Mouse (Mus musculus): Measurements from ENCODE around the gene Matn4. TPM values are rescaled to one million over a fixed set of nuclear protein-coding genes. Genes with fewer than 3 reads are reported as not detected.
"Not testable (repeated sequence)": the region's sequence is repeated elsewhere in the genome, so short reads cannot be mapped to it uniquely, and the experiment has no call there.

Gene Matn4
- polyA plus RNA-seq, 1 experiment: not detected

- Histone ChIP-seq H3K9me3 (ENCODE audit: control insufficient read depth, low read length) (no peaks in the 10 kb centered on the region), H3K36me3 (ENCODE audit: control insufficient read depth) (no peaks in the 10 kb centered on the region), H3K4me1 (ENCODE audit: control insufficient read depth) (no peaks in the 10 kb centered on the region), H3K27me3 (ENCODE audit: control insufficient read depth) (no peaks in the 10 kb centered on the region), H3K4me3 (replicated peaks) (no peak overlapping the region)
- no peak for TF ChIP-seq GATA1 (IDR thresholded peaks at IDR 0.05; ENCODE audit: low read length)
- TF ChIP-seq TAL1 (IDR thresholded peaks at IDR 0.05; ENCODE audit: low read length): no peak
Measured at GRCm38 (mm10) chr2:164352697-164353096, 52.3 kb downstream of the Matn4 start.

GRCm38 (mm10) chr2:164348980-164349379 is 56.0 kb downstream of the Matn4 start:
- H3K27me3 ChIP-seq (ENCODE audit: control insufficient read depth): no peaks in the 10 kb centered on the region
- no peaks in the 10 kb centered on the region for H3K4me1 ChIP-seq (ENCODE audit: control insufficient read depth)
- H3K9me3 ChIP-seq (ENCODE audit: control insufficient read depth, low read length): no peaks in the 10 kb centered on the region
- no peaks in the 10 kb centered on the region for H3K36me3 ChIP-seq (ENCODE audit: control insufficient read depth)
- no peak for TF ChIP-seq GATA1 (IDR thresholded peaks at IDR 0.05; ENCODE audit: low read length)
- TF ChIP-seq TAL1 (IDR thresholded peaks at IDR 0.05; ENCODE audit: low read length): no peak
- H3K4me3 ChIP-seq (replicated peaks): no peak overlapping the region

GRCm38 (mm10) chr2:164347697-164348096 is 57.3 kb downstream of the Matn4 start:
- H3K36me3 ChIP-seq (ENCODE audit: control insufficient read depth); H3K4me1 ChIP-seq (ENCODE audit: control insufficient read depth); H3K27me3 ChIP-seq (ENCODE audit: control insufficient read depth); H3K4me3 ChIP-seq (replicated peaks); H3K9me3 ChIP-seq (ENCODE audit: control insufficient read depth, low read length): not testable (repeated sequence)

- H3K4me1 ChIP-seq (ENCODE audit: control insufficient read depth); H3K9me3 ChIP-seq (ENCODE audit: control insufficient read depth, low read length); H3K36me3 ChIP-seq (ENCODE audit: control insufficient read depth); H3K4me3 ChIP-seq (replicated peaks); H3K27me3 ChIP-seq (ENCODE audit: control insufficient read depth): not testable (repeated sequence)
Measured at GRCm38 (mm10) chr2:164343732-164344131, 61.2 kb downstream of the Matn4 start.

Other genes with a start within 250 kb of the Matn4 start
- not detected in 2 replicates for gene Kcns1, start 234.0 kb downstream of the Matn4 start, polyA plus RNA-seq (2012)
- not detected in 2 replicates for gene Wfdc5, start 222.4 kb downstream of the Matn4 start, polyA plus RNA-seq (2012)
- not detected in 2 replicates for gene Wfdc12, start 214.6 kb downstream of the Matn4 start, polyA plus RNA-seq (2012)
- gene Wfdc15a, start 205.0 kb downstream of the Matn4 start, polyA plus RNA-seq (2012): not detected in 2 replicates
- gene Wfdc15b, start 183.5 kb downstream of the Matn4 start, polyA plus RNA-seq (2012): not detected in 2 replicates
- not detected in 2 replicates for gene Svs2, start 166.7 kb downstream of the Matn4 start, polyA plus RNA-seq (2012)
- not detected in 2 replicates for gene Svs3b, start 148.5 kb downstream of the Matn4 start, polyA plus RNA-seq (2012)
- not detected in 2 replicates for gene Svs4, start 126.7 kb downstream of the Matn4 start, polyA plus RNA-seq (2012)
- gene Svs3a, start 115.9 kb downstream of the Matn4 start, polyA plus RNA-seq (2012): not detected in 2 replicates
- gene Svs6, start 88.4 kb downstream of the Matn4 start, polyA plus RNA-seq (2012): not detected in 2 replicates
- not detected in 2 replicates for gene Svs5, start 72.4 kb downstream of the Matn4 start, polyA plus RNA-seq (2012)
- not detected in 2 replicates for gene Slpi, start 16.1 kb downstream of the Matn4 start, polyA plus RNA-seq (2012)
- 0.06 TPM in 1 of 2 replicates, not detected in the other for gene Rbpjl, start 2.0 kb downstream of the Matn4 start, polyA plus RNA-seq (2012)
- gene Sdc4, start 38.7 kb upstream of the Matn4 start, polyA plus RNA-seq (2012): 0.03 TPM in 1 of 2 replicates, not detected in the other
- 7.9 and 10.3 TPM in 2 replicates for gene Sys1, start 51.8 kb upstream of the Matn4 start, polyA plus RNA-seq (2012)
- gene Gm20458, start 55.8 kb upstream of the Matn4 start, polyA plus RNA-seq (2012): not detected in 2 replicates
- not detected in 2 replicates for gene Trp53tg5, start 68.6 kb upstream of the Matn4 start, polyA plus RNA-seq (2012)
- 0.09 and 0.11 TPM in 2 replicates for gene Dbndd2, start 80.9 kb upstream of the Matn4 start, polyA plus RNA-seq (2012)
- gene Pigt, start 92.4 kb upstream of the Matn4 start, polyA plus RNA-seq (2012): 12.7 and 13.8 TPM in 2 replicates
- not detected in 2 replicates for gene Wfdc2, start 157.3 kb upstream of the Matn4 start, polyA plus RNA-seq (2012)
- gene Spint3, start 168.3 kb upstream of the Matn4 start, polyA plus RNA-seq (2012): not detected in 2 replicates
- gene Wfdc6a, start 180.3 kb upstream of the Matn4 start, polyA plus RNA-seq (2012): not detected in 2 replicates
- gene Eppin, start 188.4 kb upstream of the Matn4 start, polyA plus RNA-seq (2012): not detected in 2 replicates
- not detected in 2 replicates for gene Wfdc6b, start 208.4 kb upstream of the Matn4 start, polyA plus RNA-seq (2012)
- gene Wfdc8, start 208.5 kb upstream of the Matn4 start, polyA plus RNA-seq (2012): not detected in 2 replicates
- 0.05 TPM in 1 of 2 replicates, not detected in the other for gene Wfdc16, start 233.6 kb upstream of the Matn4 start, polyA plus RNA-seq (2012)

All from erythroblast, embryonic 14.5 days (primary cell).